Mouse (Mus musculus) embryo, embryonic 10.5 days (tissue): ENCODE results near the gene Grik5.

Experiments
- DNase-seq: peaks from one replicate; pipeline ENCODE4 v3.0.0-alpha.2; 2015; ENCODE audit warnings: low spot score

Gene Grik5

DNA sequence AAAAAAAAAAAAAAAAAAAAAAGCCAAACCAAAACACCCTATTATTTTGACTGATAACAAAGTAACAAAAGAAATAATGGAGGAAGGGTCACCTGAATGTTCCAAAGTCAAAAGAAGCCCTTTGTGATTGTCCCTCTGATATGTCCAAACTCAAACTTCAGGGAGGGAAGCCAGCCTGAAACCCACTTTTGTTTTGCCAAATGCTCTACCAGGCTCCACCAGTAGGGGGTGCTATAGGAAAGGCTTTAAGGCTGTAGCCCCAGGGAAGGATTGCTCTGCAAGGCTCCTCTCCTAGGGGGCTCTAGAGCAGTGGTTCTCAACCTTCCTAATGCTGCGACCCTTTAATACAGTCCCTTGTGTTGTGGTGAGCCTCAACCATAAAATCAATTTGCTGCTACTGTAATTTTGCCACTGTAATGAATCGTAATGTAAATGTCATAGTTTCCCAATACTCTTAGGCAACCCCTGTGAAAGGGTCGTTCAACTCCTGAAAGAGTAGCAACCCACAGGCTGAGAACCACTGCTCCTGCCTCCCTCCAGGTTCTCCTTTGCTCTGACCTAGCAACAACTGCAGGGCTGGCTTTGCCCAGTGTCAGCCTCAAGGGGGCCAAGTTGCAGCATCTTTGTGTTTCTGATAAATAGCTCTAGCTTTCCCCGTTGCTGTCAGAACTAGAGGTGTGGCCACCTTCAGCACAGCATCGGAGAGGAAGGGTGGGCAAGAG lies 42.0 kb downstream of the Grik5 start:
- peak; percentile 93 for DNase-seq

DNA sequence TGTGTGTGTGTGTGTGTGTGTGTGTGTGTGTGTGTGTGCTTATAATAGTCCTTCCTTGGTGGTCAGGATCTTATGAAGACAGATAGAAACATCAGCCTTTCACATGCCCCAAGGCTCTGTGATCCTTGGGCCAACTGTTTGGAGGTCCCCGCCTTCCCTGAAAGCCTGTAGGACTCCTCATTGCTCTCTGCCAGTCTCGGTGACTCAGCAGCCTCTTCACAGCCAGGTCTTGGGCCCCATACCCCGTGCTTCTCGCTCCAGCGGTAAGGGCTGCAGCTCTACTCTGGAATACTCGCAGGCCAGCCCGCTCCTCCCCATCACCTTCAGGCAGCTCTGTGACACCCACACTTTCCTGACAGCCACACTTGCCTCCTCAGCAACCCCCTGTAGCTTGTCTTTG lies 45.7 kb downstream of the Grik5 start:
- no peak for DNase-seq

DNA sequence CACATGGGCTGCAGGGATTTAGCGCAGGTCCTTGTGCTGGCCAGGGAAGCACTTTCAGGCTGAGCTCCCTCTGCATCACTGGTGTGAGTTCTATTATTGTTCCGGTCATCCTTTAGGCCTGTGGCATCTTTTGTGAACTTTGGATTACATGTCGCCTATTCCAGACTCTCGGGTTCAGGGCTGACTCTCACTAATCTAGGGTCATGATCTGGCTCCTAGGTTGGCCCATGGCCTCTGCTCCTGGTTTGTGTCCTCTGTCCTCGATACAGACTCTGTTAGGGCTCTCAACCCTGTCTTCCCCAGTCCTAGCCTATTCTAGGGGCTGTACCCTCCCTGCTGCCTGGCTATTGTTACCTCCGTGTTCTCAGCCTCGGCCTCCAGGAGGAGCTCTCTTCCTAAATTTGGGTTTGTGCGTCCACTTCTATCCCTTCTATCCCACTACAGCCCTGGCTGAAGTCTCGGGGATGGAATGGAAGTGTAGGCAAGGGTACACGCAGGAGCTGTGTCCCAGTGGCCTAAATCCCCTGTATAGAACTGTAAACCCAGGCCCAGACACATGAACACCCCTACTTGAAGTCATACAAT lies 46.2 kb downstream of the Grik5 start:
- peak; percentile 46 for DNase-seq

DNA sequence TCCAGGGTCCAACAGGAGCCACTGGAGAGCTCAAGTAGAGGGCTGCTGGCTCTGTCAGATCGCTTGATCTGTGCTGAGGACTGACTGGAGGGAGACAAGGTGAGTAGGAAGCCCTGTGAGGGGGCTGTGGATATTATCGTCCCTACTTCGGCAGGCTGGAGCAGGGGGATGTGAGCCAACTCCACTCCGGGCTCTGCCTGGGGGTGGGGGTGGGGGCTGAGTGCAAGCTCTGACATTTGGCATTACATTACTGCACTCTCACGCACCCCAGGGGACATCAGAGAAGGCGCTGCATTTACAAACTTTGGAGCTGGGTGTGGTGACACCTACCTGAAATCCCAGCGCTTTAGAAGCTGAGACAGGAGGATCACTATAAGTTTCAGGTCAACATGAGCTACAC lies 60.6 kb downstream of the Grik5 start:
- no peak for DNase-seq

DNA sequence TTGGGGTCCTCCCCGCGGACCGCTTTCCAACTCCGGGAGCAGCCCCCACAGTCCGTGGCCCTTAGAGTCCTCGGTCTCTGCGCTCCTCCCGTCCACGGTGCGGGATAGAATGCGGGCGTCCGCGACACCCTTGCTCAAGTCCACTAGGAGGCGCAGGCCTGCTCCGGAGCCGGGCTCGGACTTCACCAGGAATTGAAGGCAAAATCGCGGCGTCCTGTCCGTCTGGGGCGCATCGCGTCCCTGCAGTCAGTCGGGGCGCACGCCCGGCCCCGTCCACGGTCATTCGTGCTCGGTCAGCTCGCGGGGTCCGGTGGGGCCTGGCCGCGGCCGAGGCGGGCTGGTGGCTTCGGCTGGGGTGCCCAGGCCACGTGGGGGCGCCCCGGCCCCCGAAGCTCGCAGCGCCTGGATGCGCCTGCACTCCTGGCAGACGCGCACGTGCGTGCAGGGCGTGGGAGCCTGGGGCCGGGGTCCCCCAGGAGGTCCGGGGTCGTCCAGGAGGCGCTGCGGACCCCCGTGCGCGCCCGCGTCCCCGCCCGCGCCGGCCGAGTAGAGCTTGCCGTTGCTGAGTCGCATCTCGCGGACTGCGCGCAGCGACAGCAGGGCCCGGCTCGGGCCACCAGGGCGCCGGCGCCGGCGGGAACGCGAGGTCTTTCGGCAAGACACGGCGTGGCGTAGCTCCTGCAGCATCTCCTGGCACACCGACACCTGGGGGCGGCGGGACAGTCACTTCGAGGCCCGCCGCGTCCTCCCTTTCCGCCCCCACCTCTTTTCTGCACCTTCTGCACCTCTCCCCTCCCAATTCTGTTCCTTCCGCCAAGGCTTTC lies 61.8 kb downstream of the Grik5 start:
- DNase-seq: peak; percentile 80

DNA sequence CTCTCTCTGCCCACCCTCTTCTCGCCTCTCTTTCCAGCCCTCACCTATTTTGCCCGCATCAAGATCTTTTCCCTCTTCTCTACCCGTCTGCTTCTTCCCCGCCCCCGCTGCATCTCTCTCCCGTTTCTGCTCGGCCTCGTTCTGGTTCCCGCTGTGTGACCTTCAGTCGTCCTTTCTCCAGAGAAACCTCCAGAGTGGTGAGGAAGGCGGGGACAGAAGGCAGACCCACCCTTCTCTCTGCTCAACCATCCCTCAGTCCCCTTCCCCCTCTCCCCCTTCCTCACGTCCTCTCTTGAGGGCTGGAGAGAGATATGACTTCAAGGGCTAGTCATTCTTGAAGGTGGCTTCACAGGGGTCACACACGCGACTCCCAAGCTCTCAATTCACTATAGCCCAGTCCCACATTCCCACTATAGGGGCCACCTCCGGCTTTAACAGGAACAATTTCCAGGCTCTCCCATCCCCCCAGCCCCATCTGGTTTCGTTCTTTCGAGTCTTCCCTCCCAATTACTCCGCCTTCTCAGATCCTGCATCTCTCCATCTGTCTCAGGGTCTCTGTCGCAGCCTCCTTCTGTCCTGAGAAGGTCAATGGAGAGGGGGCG lies 62.9 kb downstream of the Grik5 start:
- DNase-seq: peak; percentile 30

DNA sequence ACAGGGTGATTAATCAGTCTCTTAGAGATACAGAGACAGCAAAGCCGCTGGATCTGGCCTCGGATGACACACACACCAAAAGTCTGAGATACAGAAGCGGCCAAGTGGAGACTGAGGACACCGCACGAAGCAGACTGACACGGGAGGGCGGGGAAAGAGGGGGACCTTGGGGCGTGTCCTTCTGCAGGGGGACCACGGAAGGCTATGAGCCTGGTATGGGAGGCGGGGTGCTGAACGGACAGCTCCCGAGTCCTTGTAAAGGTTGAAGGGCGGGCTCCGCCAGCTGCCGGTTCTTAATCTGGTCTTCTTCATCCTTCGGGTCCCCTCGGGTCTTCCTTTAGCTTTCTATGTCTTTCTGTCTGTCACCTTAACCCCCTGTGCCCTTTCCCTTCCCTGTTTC lies 63.5 kb downstream of the Grik5 start:
- DNase-seq: peak; percentile 86

DNA sequence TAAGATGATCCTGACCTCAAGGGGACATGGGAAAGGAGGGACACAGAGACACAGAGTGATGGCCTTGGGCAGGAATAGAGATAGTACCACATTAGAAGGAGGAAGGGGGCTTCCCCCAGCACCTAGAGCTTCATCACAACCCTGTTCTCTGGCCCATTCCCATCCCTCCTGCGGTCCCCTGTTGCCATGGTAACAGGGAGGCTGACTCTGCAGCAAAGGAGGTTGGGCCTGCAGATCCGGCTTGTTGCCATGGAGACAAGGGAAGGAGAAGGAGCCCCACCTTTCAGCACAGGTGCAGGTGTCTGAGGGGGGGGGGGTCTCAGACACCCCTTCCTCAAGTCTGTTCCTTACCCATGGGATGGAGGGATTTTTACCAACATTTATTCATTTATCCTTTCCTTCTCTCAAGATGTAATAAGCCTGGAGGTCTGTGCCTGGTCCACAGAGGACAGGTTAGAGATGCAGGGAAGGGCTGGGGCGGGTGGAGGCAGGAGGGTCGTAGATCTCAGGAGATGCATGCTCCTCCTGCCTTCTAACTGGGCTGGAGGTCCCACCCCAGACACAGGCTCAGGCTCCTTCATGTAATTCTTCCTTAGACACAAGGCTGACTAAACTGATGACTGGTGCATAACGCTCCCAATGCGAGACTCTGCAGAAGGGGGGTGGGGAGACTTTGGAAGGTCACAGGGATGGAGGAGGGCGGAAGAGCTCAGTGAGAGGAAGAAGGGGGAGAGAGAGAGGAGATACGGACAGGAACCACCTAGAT lies 64.4 kb downstream of the Grik5 start:
- peak; percentile 63 for DNase-seq

DNA sequence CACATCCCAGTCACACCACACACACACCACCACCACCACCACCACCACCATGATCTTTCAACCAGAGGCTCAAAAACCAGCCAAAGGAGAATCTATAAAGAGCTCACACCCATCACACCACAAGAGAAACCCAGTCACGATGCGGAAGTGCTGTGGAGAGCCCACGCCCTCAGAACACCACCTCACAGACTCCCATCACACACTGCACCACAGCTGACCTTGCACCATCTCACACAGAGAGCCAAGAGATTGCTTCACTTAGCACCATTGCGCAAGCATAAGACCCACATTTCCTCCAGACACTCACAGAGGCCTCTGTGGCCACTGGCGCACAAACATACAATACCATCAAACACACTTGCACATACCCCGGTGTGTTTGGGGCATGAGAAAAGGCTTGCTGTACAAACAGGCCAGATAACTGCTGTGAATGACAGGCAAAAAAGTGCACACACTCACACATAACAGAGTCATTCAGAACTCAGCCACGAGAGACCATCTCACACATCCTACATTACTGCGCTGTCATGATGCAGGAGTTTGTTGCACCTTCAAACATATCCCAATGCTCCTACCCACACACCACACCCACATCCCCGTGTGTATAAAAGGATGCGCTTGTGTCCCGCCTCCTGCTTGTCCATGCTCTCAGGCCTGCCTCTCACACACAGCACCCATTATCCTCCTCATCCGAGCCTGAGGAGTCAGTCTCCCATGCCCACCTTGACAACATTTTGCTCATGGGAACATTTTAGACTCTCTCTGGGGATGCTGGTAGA lies 65.4 kb downstream of the Grik5 start:
- no peak for DNase-seq

DNA sequence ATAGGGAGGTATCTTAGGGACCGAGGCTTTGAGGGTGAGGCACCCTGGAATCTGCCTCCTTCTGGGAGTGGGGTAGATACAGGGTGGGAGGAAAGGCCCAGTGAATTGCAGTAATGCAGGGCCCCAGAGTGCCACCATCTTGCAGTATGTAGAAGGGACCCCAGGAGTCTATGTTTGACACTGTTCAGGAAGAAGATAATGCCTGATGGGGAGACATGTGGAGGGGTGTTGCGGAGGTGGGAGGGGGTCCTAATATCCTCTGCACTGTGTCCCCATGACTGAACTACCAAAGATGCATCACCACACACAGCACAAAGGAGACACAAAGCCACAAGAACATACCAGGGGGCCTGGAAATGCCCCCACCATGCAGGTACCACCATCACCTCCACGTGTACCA lies 66.0 kb downstream of the Grik5 start:
- DNase-seq: no peak

DNA sequence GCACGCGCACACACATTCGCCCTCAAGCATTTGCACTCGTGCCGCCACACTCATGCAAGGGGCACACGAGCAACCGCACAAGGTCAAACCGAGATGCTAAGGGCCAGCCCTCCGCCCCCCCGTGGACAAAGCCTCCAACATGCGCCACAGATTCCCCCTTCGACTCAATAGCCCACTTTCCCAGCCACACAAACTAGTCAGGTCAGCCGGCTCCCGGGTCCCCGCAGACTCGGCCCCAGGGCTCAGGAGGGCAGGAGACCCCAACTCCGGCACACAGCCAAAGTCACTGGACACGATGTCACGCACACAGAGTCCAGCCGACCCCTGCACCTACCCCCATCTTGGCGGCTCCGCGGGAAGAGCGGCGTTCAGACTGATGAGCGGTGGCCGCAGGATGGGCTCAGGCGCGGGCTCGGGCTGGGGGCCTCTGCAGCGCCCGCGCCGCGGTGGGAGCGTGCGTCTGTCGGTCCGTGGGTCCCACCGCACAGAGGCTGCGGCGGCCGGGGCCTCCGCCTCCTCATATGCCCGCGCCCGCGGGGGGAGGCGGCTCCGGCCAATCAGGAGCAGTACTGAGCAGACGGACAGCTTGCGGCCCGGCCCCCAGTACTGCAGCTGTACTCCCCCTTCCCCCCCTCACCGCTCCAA lies 66.6 kb downstream of the Grik5 start, which contains the start of gene Atp1a3:
Atp1a3 (minus strand) TSS at position 538 of the 645 bp plus-strand sequence.
- peak; percentile 47 for DNase-seq

DNA sequence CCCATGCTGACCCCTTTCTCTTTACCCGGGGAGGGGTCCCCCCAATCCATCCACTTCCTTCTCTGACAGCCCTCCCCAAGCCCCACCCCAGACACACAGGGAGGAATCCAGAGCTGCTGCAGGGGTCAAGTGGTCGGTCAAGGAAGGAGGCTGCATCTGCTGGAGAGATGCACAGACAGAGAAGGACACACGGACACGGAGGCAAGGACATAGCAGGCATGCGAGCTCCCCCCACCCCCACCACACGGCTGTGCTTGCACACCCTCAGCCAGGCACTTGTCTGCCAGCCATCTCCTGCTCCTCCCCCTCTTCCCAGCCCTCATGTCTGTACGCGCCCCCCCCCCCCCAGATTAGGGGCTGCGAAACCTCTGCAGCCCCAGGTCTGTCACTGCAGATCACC lies 67.3 kb downstream of the Grik5 start:
- no peak for DNase-seq

DNA sequence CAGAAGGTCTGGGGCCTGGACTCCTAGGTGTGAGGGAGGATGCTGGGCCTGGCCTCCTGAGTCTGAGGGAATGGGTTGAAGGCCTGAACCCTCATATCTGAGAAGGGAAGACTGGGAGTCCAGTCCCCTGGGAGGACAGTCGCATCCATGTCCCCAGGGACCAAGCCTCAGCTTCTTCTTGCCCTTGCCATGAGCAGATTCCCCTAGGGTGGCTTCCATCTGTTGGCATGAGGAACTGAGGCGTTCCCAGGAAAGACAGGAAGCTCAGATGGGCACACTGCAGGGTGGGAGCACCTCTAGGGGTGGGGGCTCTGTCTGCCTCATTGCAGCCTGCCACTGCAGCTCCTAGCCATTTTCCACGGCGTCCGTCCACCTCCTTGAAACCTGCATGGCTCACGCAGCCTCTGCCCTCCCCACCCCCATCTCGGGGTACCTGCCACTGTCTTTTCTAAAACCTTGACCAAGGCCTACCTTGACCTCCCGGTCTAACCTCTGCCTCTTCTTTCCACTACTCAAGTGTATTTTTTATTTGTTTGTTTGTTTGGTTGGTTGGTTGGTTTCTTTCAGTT lies 68.2 kb downstream of the Grik5 start:
- DNase-seq: no peak

DNA sequence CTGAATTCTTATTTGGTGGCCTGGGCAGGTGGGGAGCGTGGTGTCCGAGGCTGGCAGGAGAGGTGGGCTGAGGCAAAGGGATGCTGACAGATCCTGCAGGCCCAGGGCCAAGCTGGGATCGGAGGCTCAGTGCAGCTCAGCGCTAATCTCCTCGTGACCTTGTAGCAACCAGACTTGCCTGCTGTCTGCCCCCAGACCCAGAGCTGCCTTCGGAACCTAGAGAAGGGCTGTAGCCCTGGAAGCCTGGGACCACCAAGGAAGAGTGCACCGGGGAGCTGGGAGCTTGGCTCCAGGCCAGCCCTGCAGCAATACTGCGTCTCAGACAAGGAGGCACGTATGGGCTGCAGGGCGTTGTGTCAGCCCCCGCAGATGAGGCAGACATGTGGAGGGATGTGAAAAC lies 68.9 kb downstream of the Grik5 start:
- no peak for DNase-seq

DNA sequence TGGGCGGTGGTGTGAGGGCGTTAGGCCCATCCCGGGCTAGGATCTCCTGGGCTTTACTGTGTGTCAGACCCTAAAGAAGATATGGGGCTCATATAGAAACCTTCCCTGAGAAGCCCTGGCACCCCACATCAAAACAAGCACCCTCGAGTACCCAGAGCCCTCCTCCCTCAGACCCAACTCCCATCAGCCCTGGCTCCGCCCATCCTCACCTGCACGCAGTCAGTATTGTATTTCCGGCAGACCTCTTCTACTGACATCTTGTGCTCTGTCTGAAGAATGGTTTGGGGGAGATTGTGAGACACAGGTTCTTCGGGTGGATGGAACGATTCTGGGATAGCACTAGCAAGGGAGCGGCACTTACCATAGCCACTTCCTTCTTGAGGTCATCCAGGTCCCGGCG lies 71.4 kb downstream of the Grik5 start:
- DNase-seq: no peak

DNA sequence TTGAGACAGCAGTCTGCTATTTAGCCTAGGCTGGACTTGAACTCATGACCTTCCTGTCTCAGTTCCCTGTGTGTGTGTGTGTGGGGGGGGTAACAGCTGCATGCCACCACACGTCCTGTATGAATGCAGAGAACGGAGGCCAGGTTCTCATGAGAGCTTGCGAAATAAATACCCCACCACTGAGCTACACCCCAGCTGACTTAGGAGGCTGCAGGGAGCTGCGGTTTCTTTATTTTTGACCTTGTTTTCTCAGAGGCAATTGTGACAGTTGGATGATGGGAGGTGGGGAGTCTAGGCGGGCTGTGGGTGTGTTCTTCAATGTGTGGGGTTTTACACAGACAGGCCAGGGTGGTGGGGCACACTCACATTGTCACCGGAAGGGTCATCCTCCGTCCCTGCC lies 71.9 kb downstream of the Grik5 start:
- no peak for DNase-seq

DNA sequence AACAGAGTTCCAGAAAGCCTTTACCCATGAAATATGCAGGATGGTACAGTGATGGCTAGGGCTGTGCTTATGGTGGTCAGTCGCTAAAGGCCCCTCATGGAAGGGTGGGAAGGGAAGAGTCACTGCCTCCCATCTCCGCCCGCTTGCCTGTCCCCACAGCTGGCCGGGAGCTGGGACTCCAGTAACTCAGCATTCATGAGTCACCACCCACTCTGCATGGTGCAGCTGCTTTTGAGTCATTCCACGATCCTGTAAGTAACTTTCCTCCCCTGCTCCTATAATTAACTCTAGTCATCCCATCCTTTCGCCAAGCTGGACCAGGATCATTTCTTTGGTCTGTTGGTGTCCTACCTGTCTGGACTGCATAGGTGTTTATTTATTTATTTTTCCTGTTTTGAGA lies 79.1 kb downstream of the Grik5 start:
- DNase-seq: no peak

DNA sequence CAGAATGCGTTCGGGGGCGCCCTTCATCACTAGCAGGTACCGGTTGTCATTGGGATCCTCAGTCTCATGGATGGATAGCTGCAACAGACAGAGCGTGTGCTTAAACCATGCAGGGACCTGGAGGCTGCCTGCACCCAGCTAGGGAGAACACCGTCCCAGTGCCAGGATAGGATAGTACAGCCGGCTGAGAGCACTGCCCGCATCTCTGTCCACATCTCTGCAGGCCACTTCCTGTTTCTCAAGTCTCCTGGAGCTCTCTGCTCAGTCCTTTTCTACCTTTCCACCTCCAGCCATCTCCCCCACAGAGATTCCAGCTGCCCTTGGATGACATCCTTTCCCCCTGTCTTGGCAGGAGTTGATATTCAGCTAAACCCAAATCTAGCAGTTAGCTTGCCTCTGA lies 81.7 kb downstream of the Grik5 start:
- DNase-seq: no peak

DNA sequence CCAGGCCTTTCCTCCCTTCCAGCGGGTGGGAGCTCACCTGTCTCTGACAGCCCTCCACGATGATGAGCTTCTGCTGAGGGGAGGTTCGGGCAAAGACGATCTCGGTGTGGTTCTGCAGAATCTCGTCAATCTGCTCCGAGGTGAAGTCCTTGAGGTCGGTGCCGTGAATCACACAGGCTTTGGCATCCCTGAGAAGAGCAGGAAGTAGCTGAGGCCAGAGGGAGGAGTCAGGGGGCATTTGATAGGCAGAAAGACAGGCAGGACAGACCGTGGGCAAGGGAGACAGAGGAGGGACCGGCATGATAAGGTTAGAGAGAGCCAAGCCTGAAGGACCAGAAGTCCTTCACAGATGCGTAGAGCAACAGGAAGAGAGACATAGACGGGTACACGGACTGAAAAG lies 84.2 kb downstream of the Grik5 start:
- DNase-seq: no peak

DNA sequence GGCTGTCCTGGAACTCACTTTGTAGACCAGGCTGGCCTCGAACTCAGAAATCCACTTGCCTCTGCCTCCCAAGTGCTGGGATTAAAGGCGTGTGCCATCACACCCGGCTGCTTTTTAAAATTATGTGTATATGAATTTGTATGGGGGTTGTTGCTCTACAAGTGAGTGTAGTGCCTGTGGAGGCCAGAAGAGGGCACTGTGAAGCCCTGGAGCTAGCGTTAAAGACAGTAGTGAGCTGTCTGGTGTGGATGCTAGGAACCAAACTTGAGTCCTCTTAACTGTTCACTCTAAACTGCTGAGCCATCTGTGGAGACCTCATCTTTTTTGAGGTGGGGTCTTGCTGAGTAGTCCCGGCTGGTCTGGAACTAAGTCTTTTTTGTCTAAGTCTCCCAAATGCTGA lies 86.3 kb downstream of the Grik5 start:
- no peak for DNase-seq
